Mouse (Mus musculus) heart, adult 2 months (tissue): ENCODE measurements around the gene Tbc1d7.

Experiments
- CTCF ChIP-seq: fragments of 200-600 bp; IDR thresholded peaks from 2 replicates; pipeline ENCODE4 v1.8.1; 2022; ENCODE audit warnings: antibody characterized with exemption, mild to moderate bottlenecking, moderate library complexity
- EP300 ChIP-seq: fragments of 200-500 bp; IDR thresholded peaks from 2 replicates; pipeline ENCODE4 v1.6.1; 2011; ENCODE audit warnings: low read depth, low read length, control low read depth; ENCODE audit not compliant: insufficient read depth
- POLR2A ChIP-seq: fragments of 200-500 bp; IDR thresholded peaks from 2 replicates; pipeline ENCODE4 v1.6.1; 2011; ENCODE audit warnings: mild to moderate bottlenecking, low read depth, low read length, control low read depth; ENCODE audit not compliant: insufficient read depth

DNA sequence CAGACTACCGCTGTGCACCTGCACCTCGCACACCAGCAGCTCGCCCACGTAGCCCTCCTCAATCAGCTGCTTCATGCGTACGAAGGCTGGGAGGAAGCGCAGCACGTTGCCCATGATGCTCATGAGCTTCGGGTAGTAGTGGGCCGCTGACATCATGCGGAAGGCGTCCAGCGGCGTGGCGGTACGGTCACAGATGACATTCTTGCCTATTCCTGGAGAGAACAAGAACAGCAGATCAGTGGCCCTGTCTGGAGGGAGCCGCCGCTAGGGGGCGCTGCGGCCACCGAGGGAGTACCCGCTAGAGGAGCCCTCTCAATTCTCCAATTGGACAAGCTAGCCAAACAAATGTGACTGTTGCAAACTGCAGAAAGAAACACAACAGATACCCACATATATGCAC, 29.7 kb upstream of the Tbc1d7 start:
- peak; percentile 85 for TF ChIP-seq CTCF
- no peak for TF ChIP-seq POLR2A
- no peak for TF ChIP-seq EP300
